Mouse (Mus musculus) cerebellum, adult 2 months (tissue): ENCODE data around the gene Meis2.

Experiments used
- CTCF ChIP-seq: fragments of 200-500 bp; IDR thresholded peaks from 2 replicates; pipeline ENCODE4 v1.5.1; 2011; ENCODE audit warnings: low read depth, mild to moderate bottlenecking, control low read depth, low read length, moderate library complexity, borderline replicate concordance; ENCODE audit not compliant: insufficient read depth
- POLR2A ChIP-seq: fragments of 200-500 bp; IDR thresholded peaks from 2 replicates; pipeline ENCODE4 v1.6.1; 2011; ENCODE audit warnings: low read length, control low read depth, borderline replicate concordance; ENCODE audit not compliant: insufficient read depth

GRCm38 (mm10) chr2:116080961-116081360, 15.3 kb upstream of the Meis2 start:
- TF ChIP-seq CTCF (no peak), POLR2A (no peak)
